Mouse (Mus musculus) heart, adult 2 months (tissue): ENCODE results near the gene Zfp710. TPM values are rescaled to one million over a fixed set of nuclear protein-coding genes. Genes with fewer than 3 reads are reported as not detected.

Experiments
- DNase-seq, 2 experiments: peaks; one replicate each; pipeline ENCODE4 v3.0.0; 2021
- H3K27ac ChIP-seq: fragments of 200-600 bp; 2 replicates; pipeline ENCODE4 v1.8.1; 2022
- H3K27me3 ChIP-seq: fragments of 200-500 bp; 2 replicates; pipeline ENCODE4 v1.6.1; 2012; ENCODE audit warnings: mild to moderate bottlenecking, low read length, inconsistent platforms, mixed read lengths; ENCODE audit not compliant: control insufficient read depth, insufficient read depth
- H3K36me3 ChIP-seq: fragments of 200-500 bp; 2 replicates; pipeline ENCODE4 v1.6.1; 2012; ENCODE audit warnings: low read length, inconsistent platforms; ENCODE audit not compliant: control insufficient read depth, insufficient read depth
- H3K4me1 ChIP-seq: fragments of 200-500 bp; 2 replicates; pipeline ENCODE4 v1.6.1; 2011; ENCODE audit warnings: low read length; ENCODE audit not compliant: control insufficient read depth, insufficient read depth
- H3K4me3 ChIP-seq: fragments of 200-600 bp; 2 replicates; pipeline ENCODE4 v1.8.1; 2022
- H3K79me2 ChIP-seq: fragments of 200-500 bp; replicated peaks from 2 replicates; pipeline ENCODE4 v1.6.1; 2012; ENCODE audit warnings: mild to moderate bottlenecking, inconsistent platforms, low read length, moderate library complexity, mixed read lengths; ENCODE audit not compliant: control insufficient read depth, insufficient read depth
- H3K9ac ChIP-seq: fragments of 200-500 bp; 2 replicates; pipeline ENCODE4 v1.6.1; 2012; ENCODE audit warnings: low read depth, mild to moderate bottlenecking, control low read depth, inconsistent platforms, low read length, mixed read lengths
- CTCF ChIP-seq: fragments of 200-600 bp; IDR thresholded peaks from 2 replicates; pipeline ENCODE4 v1.8.1; 2022; ENCODE audit warnings: antibody characterized with exemption, mild to moderate bottlenecking, moderate library complexity
- EP300 ChIP-seq: fragments of 200-500 bp; IDR thresholded peaks from 2 replicates; pipeline ENCODE4 v1.6.1; 2011; ENCODE audit warnings: low read depth, low read length, control low read depth; ENCODE audit not compliant: insufficient read depth
- POLR2A ChIP-seq: fragments of 200-500 bp; IDR thresholded peaks from 2 replicates; pipeline ENCODE4 v1.6.1; 2011; ENCODE audit warnings: mild to moderate bottlenecking, low read depth, low read length, control low read depth; ENCODE audit not compliant: insufficient read depth
- WGBS: fragments of 180-500 bp; shearing (Covaris S2); methylation state at CpG from one replicate; pipeline ENCODE4 v1.1.7; 2018; 5-methylcytosine and 5-hydroxymethylcytosine counted together
- intact Hi-C: fragments of 180-260 bp; cut with DNase I; formaldehyde crosslinking; loops from one replicate; pipeline ENCODE4 v1.15.1; 2025
- polyA plus RNA-seq: library from polyadenylated mRNA; depleted of rRNA; stranded (reverse); fragments of >200 nt; gene quantifications from 2 replicates; pipeline ENCODE4 v1.2.3, GENCODE M21; 2012
- total RNA-seq, 2 experiments: library from RNA; stranded (reverse); gene quantifications; 2 replicates each; pipeline ENCODE4 v1.2.3; 2021

Gene Zfp710
- total and polyA plus RNA-seq, 3 experiments: 26.9 to 33.4 (median 32.2) TPM

DNA sequence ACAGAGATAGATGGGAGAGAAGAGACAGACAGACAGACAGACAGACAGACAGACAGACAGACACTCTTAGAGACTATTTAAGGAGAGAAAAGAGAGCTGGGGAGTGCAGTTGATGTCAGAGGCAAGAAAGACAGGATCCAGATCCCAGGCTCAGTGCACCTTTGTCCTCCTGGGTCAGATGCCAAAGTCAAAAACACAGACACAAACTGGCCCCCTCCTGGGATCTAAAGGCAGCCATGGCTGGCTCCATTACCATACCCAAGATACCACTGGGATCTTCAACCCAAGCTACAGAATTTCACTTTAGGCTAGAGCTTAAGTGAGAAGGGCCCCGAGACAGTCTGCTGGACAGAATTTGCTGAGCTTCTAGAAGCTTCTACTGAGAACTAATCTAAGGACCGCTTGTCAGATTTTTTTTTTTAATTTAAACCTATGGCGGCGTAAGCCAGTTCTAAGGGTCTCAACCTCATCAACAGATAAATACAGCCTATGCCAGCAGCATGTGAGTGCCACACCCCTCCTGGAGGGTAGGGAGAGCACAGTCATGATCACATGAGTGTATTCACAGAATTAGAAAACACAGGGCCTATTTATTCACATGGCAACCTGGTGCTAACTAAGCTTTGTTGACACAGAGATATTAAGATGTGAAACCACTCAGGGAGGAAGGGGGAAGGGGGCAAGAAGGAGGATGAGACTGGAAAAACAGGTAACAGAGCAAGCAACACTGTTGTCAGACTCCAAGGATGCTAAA is 81.2 kb downstream of the Zfp710 start:
- Histone ChIP-seq H3K27ac (peak overlapping the region; percentile 71), H3K4me1 (peaks cover 8% of the 10 kb centered on the region), H3K9ac (no peak overlapping the region), H3K36me3 (peaks cover 22% of the 10 kb centered on the region), H3K4me3 (no peak overlapping the region), H3K79me2 (peaks cover 7% of the 10 kb centered on the region), H3K27me3 (no peaks in the 10 kb centered on the region)
- no peak for DNase-seq
- 63% methylated on average over 4 of the region's 4 CpGs for WGBS
- TF ChIP-seq EP300: no peak
- TF ChIP-seq POLR2A: no peak
- no peak for TF ChIP-seq CTCF
- intact Hi-C loops: no loop called here

DNA sequence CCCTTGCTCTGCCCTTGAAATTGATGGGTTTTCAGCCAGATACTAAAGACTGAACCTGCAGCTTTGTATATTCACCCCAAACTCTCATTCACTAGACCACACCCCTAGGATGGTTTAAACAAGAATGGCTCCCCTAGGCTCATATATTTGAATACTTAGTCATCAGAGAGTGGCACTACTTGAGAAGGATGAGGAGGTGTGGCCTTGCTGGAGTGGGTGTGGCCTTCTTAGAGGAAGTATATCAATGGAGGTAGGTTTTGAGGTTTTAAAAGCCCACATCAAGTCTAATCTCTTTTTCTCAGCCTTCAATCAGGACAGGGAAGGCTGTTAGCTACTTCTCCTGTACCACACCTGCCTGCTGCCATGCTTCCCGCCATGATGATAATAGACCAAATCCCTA is 81.8 kb downstream of the Zfp710 start:
- intact Hi-C loops: no loop called here
- H3K27ac ChIP-seq: peak overlapping the region; percentile 71

DNA sequence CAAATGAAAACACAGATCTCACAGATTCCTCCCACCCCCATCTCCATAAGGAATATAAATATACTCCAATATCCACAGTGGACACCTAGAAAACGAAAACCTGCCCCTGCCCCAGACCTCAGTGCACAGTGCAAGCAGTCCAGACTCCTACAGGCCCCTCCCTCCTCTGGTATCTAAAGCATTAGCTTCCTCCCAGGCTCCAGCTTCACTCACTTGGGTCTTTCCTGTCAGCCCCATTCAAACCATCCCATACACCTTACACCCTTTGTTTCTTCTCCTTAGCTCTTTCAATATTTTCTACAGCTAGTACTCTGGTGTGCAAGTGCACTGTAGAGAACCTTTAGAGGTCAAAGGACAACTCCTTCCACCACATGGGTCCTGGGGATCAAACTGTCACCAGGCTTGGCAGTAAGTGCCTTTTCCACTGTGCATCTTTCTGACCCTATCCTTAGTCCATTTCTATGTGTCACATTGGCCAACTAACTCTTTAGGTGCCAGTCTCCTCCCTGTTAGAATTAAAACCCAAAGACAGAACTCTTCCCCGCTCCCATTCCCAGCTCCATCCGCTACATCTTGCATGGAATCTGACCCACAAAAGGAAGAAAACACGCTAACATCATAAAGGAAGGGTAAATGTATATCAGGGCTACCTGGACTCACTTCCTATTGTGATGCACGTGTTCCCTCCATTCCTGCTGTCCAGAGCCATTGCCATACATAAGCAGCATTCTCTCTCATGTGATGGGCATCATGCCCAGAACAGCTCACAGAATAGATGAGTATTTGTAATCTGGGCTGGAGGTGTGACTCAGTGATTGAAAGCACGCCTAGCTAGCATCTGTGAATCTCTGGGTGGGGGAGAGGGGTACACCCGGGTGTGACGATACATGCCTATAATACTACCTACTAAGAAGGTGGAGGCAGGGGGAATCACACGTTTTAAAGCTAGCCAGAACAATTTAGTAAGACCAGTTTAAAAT is 86.7 kb downstream of the Zfp710 start:
- no peak for DNase-seq
- no peak for TF ChIP-seq CTCF
- no peak for TF ChIP-seq POLR2A
- TF ChIP-seq EP300: no peak
- H3K4me3 ChIP-seq: no peak overlapping the region
- peaks cover 27% of the 10 kb centered on the region for H3K36me3 ChIP-seq
- H3K27me3 ChIP-seq: no peaks in the 10 kb centered on the region
- intact Hi-C loops: no loop called here
- 45% methylated on average over 9 of the region's 9 CpGs for WGBS
- H3K79me2 ChIP-seq: peaks cover 2% of the 10 kb centered on the region
- H3K4me1 ChIP-seq: peaks cover 13% of the 10 kb centered on the region
- peak overlapping the region; percentile 28; the same call in 1 of the 2 replicates for H3K9ac ChIP-seq
- H3K27ac ChIP-seq: peak overlapping the region; percentile 99

More for the DNA sequence above, 81.8 kb downstream of the Zfp710 start:
- peaks cover 22% of the 10 kb centered on the region for H3K36me3 ChIP-seq
- H3K9ac ChIP-seq: no peak overlapping the region
- no peaks in the 10 kb centered on the region for H3K27me3 ChIP-seq
- no peak for TF ChIP-seq EP300
- no peak for TF ChIP-seq CTCF
- no peak for TF ChIP-seq POLR2A
- no peak for DNase-seq
- peaks cover 7% of the 10 kb centered on the region for H3K79me2 ChIP-seq
- H3K4me3 ChIP-seq: no peak overlapping the region
- H3K4me1 ChIP-seq: peaks cover 9% of the 10 kb centered on the region
- 97% methylated on average over 1 of the region's 1 CpGs for WGBS

DNA sequence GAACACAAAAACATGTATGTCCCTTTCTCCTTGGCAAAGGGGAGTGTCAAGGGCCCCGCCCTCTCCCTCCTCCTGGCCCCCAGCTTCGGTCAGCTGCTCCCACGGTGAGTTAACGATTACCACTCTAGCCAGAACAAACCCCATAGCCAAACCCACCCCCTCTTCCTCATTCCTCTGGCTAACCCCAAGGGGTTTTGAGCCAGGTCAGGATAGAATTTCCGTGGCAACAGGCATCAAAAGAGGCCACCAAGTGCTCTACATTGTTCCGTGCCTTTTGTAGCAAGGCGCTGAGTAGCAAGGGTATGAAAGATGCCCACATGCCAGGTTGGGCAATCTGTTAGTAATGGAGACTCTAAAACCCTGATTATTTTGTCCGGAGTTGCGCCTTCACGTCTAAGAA is 89.4 kb downstream of the Zfp710 start:
- peaks cover 15% of the 10 kb centered on the region for H3K36me3 ChIP-seq
- no peaks in the 10 kb centered on the region; the same call in 1 of the 2 replicates for H3K79me2 ChIP-seq
- intact Hi-C loops: loop anchor here (2.0 kb wide), 1 partner anchor 17 kb away; no protein-coding TSS in a partner anchor
- WGBS: 8% methylated on average over 10 of the region's 10 CpGs
- H3K27me3 ChIP-seq: no peaks in the 10 kb centered on the region
- H3K9ac ChIP-seq: peak overlapping the region; percentile 97
- TF ChIP-seq POLR2A (0 out of 2 replicates have a peak, but pooled peaks have one; percentile 31), CTCF (no peak), EP300 (peak; percentile 38; the same call in 1 of the 2 replicates)
- H3K4me3 ChIP-seq: peak overlapping the region; percentile 76
- DNase-seq: peak; percentile 64 to 77
- peaks cover 16% of the 10 kb centered on the region for H3K4me1 ChIP-seq
- H3K27ac ChIP-seq: peak overlapping the region; percentile 99

DNA sequence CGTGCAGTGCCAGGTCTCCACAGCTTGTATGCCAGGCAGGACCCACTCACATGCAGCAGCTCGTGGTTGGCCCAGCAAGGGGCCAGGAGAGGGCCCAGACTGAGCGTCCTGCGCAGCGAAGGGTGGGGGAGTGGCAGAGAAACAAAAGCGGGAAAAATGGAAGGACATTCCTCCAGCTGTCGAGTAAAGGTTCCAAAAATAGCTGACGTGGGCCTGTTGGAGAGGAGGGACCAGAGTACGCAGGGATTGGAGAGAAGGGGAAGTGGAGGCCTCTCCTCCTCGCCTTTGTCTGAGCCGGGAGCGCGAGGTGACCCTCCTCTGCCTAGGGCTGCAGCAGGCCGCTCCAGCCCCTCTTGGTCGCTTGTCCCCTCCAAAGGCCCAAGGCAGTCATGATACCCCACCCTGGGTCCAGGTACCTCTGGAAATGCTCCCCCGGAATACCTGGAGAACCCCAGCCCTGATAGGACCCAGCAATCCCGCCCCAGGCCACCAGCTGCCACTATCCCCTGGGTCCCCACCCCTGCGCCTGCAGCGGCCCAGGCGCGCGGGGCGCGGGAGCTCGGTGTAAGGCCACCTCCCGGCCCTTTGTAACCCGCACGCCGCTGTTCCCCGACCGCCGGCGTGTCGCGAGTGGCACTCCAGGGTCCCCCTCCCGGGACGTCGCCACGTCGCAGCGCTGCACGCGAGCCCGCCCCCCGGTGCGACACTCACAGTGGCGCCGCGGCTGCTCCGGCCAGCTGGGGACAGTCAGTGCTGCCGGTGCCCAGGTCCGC is 90.0 kb downstream of the Zfp710 start:
- under 1% methylated on average over 52 of the region's 52 CpGs for WGBS
- peak in 1 of 2 experiments; percentile 81 for DNase-seq
- H3K27ac ChIP-seq: peak overlapping the region; percentile 99
- intact Hi-C loops: loop anchor here (2.0 kb wide), 1 partner anchor 16 kb away; no protein-coding TSS in a partner anchor
- H3K4me1 ChIP-seq: peaks cover 15% of the 10 kb centered on the region
- TF ChIP-seq EP300: 0 out of 2 replicates have a peak, but pooled peaks have one; percentile 66
- peak; percentile 81 for TF ChIP-seq POLR2A
- no peak for TF ChIP-seq CTCF
- peak overlapping the region; percentile 76 for H3K4me3 ChIP-seq
- no peaks in the 10 kb centered on the region; the same call in 1 of the 2 replicates for H3K79me2 ChIP-seq
- H3K9ac ChIP-seq: peak overlapping the region; percentile 97
- H3K27me3 ChIP-seq: no peaks in the 10 kb centered on the region
- peaks cover 11% of the 10 kb centered on the region for H3K36me3 ChIP-seq
